1 mouse cellular context compared by ENCODE assay signal in the genomic region with DNA sequence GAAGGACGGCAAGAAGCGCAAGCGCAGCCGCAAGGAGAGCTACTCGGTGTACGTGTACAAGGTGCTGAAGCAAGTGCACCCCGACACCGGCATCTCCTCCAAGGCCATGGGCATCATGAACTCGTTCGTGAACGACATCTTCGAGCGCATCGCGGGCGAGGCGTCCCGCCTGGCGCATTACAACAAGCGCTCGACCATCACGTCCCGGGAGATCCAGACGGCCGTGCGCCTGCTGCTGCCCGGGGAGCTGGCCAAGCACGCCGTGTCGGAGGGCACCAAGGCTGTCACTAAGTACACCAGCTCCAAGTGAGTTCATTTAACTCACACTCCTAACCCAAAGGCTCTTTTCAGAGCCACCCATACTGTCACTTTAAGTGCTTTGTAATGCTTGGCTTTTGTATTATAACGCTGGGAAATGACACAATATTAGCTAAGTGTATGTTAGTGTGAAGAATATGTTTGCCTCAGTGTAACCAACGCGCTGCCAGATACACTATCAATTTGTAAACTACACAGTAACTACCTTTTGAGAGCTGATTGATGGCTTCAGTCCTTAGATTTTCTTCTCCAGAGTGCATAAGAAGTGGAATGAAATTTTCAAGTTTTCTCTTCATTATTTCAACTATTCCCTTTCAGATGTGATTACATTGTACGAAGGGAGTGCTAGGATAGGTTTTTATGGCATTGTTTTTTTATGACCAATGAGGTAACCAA.
TF ChIP-seq lines count a peak whose summit lies in the region.

No protein-coding gene starts in this region.

TF ChIP-seq in CH12.LX, 34 proteins besides CTCF, POLR2A, EP300 and RAD21:
- TF ChIP-seq CHD1 (IDR thresholded peaks at IDR 0.05; ENCODE audit: low read depth, low read length) (peak; percentile 98), ZMIZ1 (IDR thresholded peaks at IDR 0.05; ENCODE audit: low read depth, low read length) (peak; percentile 99), MXI1 (IDR thresholded peaks at IDR 0.05; ENCODE audit: low read depth, low read length) (peak; percentile 51; the same call in 1 of the 2 replicates), MAFK (IDR thresholded peaks at IDR 0.05; ENCODE audit: insufficient replicate concordance, low read length) (peak; percentile 20; the same call in 1 of the 2 replicates), MAZ (IDR thresholded peaks at IDR 0.05; ENCODE audit: low read depth, low read length) (0 out of 2 replicates have a peak, but pooled peaks have one; percentile 42), POLR2AphosphoS2 (IDR thresholded peaks at IDR 0.05; ENCODE audit: low read depth, low read length) (peak; percentile 100), RCOR1 (conservative IDR thresholded peaks at IDR 0.05; ENCODE audit: low read depth, low read length) (peak; percentile 86; the same call in 1 of the 2 replicates), MAX (IDR thresholded peaks at IDR 0.05; ENCODE audit: low read length) (peak; percentile 43; the same call in 1 of the 2 replicates), CHD2 (IDR thresholded peaks at IDR 0.05; ENCODE audit: low read length) (peak; percentile 60; the same call in 1 of the 2 replicates), SMC3 (IDR thresholded peaks at IDR 0.05; ENCODE audit: low read depth, low read length) (peak; percentile 17; the same call in 1 of the 2 replicates), TBP (conservative IDR thresholded peaks at IDR 0.05; ENCODE audit: low read depth, low read length) (peak; percentile 68), UBTF (IDR thresholded peaks at IDR 0.05; ENCODE audit: low read depth, low read length) (peak; percentile 99), NELFE (IDR thresholded peaks at IDR 0.05; ENCODE audit: low read depth, low read length) (peak; percentile 95), NRF1 (IDR thresholded peaks at IDR 0.05; ENCODE audit: low read depth, low read length) (peak; percentile 57), KAT2A (IDR thresholded peaks at IDR 0.05; ENCODE audit: insufficient replicate concordance, low read length) (0 out of 2 replicates have a peak, but pooled peaks have one; percentile 59), SIN3A (IDR thresholded peaks at IDR 0.05; ENCODE audit: low read length) (peak; percentile 66), BHLHE40 (IDR thresholded peaks at IDR 0.05; ENCODE audit: low read depth, low read length) (0 out of 2 replicates have a peak, but pooled peaks have one; percentile 19), HCFC1 (IDR thresholded peaks at IDR 0.05; ENCODE audit: low read depth, low read length) (peak; percentile 52)
